Mouse (Mus musculus) CH12.LX (cell line): ENCODE results near the gene Serac1.

Experiments used
- CHD1 ChIP-seq: IDR thresholded peaks from 2 replicates; pipeline ENCODE4 v1.6.1; 2012; ENCODE audit warnings: low read depth, low read length, improper control_type of control experiment, inconsistent platforms
- CTCF ChIP-seq, 2 experiments: IDR thresholded peaks in 1 of 2; conservative IDR thresholded peaks in 1 of 2; 2 replicates each; pipeline ENCODE4 v1.5.1; 2011 to 2012; ENCODE audit warnings: low read depth in 2 of 2, low read length in 2 of 2, improper control_type of control experiment in 1 of 2, inconsistent platforms in 1 of 2, mild to moderate bottlenecking in 1 of 2, moderate library complexity in 1 of 2
- E2F4 ChIP-seq: IDR thresholded peaks from 2 replicates; pipeline ENCODE4 v1.6.1; 2011; ENCODE audit warnings: low read depth, low read length, improper control_type of control experiment; ENCODE audit not compliant: insufficient replicate concordance
- HCFC1 ChIP-seq: IDR thresholded peaks from 2 replicates; pipeline ENCODE4 v1.6.1; 2012; ENCODE audit warnings: low read depth, mild to moderate bottlenecking, inconsistent platforms, low read length, improper control_type of control experiment
- MAX ChIP-seq: IDR thresholded peaks from 2 replicates; pipeline ENCODE4 v1.6.1; 2011; ENCODE audit warnings: low read length, improper control_type of control experiment
- POLR2A ChIP-seq: IDR thresholded peaks from 2 replicates; pipeline ENCODE4 v1.6.1; 2011; ENCODE audit warnings: low read depth, mild to moderate bottlenecking, improper control_type of control experiment, low read length
- POLR2AphosphoS2 ChIP-seq: IDR thresholded peaks from 2 replicates; pipeline ENCODE4 v1.6.1; 2011; ENCODE audit warnings: low read depth, low read length, improper control_type of control experiment
- SIN3A ChIP-seq: IDR thresholded peaks from 2 replicates; pipeline ENCODE4 v1.6.1; 2012; ENCODE audit warnings: low read length, improper control_type of control experiment, inconsistent platforms
- SMC3 ChIP-seq: IDR thresholded peaks from 2 replicates; pipeline ENCODE4 v1.6.1; 2011; ENCODE audit warnings: low read depth, low read length, improper control_type of control experiment
- USF1 ChIP-seq: IDR thresholded peaks from 2 replicates; pipeline ENCODE4 v1.6.1; 2014; ENCODE audit warnings: low read depth, mild to moderate bottlenecking, inconsistent platforms, low read length, improper control_type of control experiment
- USF2 ChIP-seq: conservative IDR thresholded peaks from 2 replicates; pipeline ENCODE4 v1.6.1; 2011; ENCODE audit warnings: low read depth, low read length, improper control_type of control experiment
- ZKSCAN1 ChIP-seq: IDR thresholded peaks from 2 replicates; pipeline ENCODE4 v1.6.1; 2012; ENCODE audit warnings: low read depth, inconsistent platforms, low read length, improper control_type of control experiment, borderline replicate concordance
- ZMIZ1 ChIP-seq: IDR thresholded peaks from 2 replicates; pipeline ENCODE4 v1.6.1; 2012; ENCODE audit warnings: low read depth, mild to moderate bottlenecking, inconsistent platforms, low read length, improper control_type of control experiment

GRCm38 (mm10) chr17:6125441-6125840, 45.9 kb upstream of the Serac1 start:
- no peak for TF ChIP-seq E2F4
- no peak for TF ChIP-seq MAX
- TF ChIP-seq ZMIZ1: no peak
- TF ChIP-seq USF1: no peak
- no peak for TF ChIP-seq POLR2A
- TF ChIP-seq CTCF (conservative IDR thresholded peaks at IDR 0.05 in 1 of 2, IDR thresholded peaks at IDR 0.05 in 1 of 2; ENCODE audit: low read depth in 2 of 2, low read length in 2 of 2): no peak
- TF ChIP-seq ZKSCAN1: no peak
- no peak for TF ChIP-seq HCFC1
- no peak for TF ChIP-seq CHD1
- TF ChIP-seq SMC3: no peak
- no peak for TF ChIP-seq POLR2AphosphoS2
- TF ChIP-seq SIN3A: no peak
- TF ChIP-seq USF2: no peak
